Mouse (Mus musculus) neutrophil, adult 5-6 weeks (primary cell): ENCODE results near the gene Gsk3a. TPM values are rescaled to one million over a fixed set of nuclear protein-coding genes. Genes with fewer than 3 reads are reported as not detected.

Source experiments
- total RNA-seq: library from RNA; stranded (forward); fragments of 200-1000 nt; gene quantifications from 2 replicates; pipeline ENCODE4 v1.2.3, GENCODE M21; 2017

Gene Gsk3a
- total RNA-seq, 1 experiment from 2014 or later: 85.4 TPM

Other genes starting within 250 kb of the Gsk3a start
- 60.2 and 66.9 TPM in 2 replicates for gene Atp1a3, start 231.9 kb downstream of the Gsk3a start, total RNA-seq
- 1.1 and 2.1 TPM in 2 replicates for gene Grik5, start 165.5 kb downstream of the Gsk3a start, total RNA-seq
- 11.6 and 11.9 TPM in 2 replicates for gene Zfp574, start 165.3 kb downstream of the Gsk3a start, total RNA-seq
- 47.4 and 53.1 TPM in 2 replicates for gene Pou2f2, start 58.1 kb downstream of the Gsk3a start, total RNA-seq
- gene Dedd2, start 17.2 kb downstream of the Gsk3a start, total RNA-seq: 85.2 and 92.0 TPM in 2 replicates
- 9.6 and 10.0 TPM in 2 replicates for gene Zfp526, start 16.4 kb downstream of the Gsk3a start, total RNA-seq
- gene Erf, start 12.9 kb upstream of the Gsk3a start, total RNA-seq: 6.4 and 9.7 TPM in 2 replicates
- 143 and 163 TPM in 2 replicates for gene Cic, start 29.9 kb upstream of the Gsk3a start, total RNA-seq
- gene Pafah1b3, start 60.1 kb upstream of the Gsk3a start, total RNA-seq: 33.6 and 47.8 TPM in 2 replicates
- not detected in 2 replicates for gene Prr19, start 63.6 kb upstream of the Gsk3a start, total RNA-seq
- not detected in 2 replicates for gene Tmem145, start 68.3 kb upstream of the Gsk3a start, total RNA-seq
- gene Megf8, start 79.3 kb upstream of the Gsk3a start, total RNA-seq: 0.23 and 0.37 TPM in 2 replicates
- gene Cnfn, start 131.9 kb upstream of the Gsk3a start, total RNA-seq: not detected in 2 replicates
- 26.2 and 29.1 TPM in 2 replicates for gene Lipe, start 160.9 kb upstream of the Gsk3a start, total RNA-seq
- not detected in 2 replicates for gene Cxcl17, start 175.0 kb upstream of the Gsk3a start, total RNA-seq
- 74.9 and 85.3 TPM in 2 replicates for gene Ceacam1, start 239.8 kb upstream of the Gsk3a start, total RNA-seq